In genomic region chr13:107903150-107903959, GRCm38 (mm10) we compare ENCODE assay signal across 8 mouse cellular contexts.
DNase-seq lines count a peak whose midpoint lies in the region; ATAC-seq lines count a peak whose summit lies in the region.

No protein-coding gene starts in this region.

- peaks cover 8% of the 10 kb centered on the region; the same call in 1 of the 2 replicates for H3K4me1 ChIP-seq in midbrain, embryonic 11.5 days (ENCODE audit: control insufficient read depth, insufficient read depth, low read length)
- no peaks in the 10 kb centered on the region for H3K4me1 ChIP-seq in midbrain, embryonic 16.5 days (ENCODE audit: control insufficient read depth, insufficient read depth, low read length)
- no peaks in the 10 kb centered on the region; the same call in 1 of the 2 replicates for H3K4me1 ChIP-seq in forebrain, embryonic 11.5 days (replicated peaks; ENCODE audit: control insufficient read depth, insufficient read depth, low read length)
- H3K4me1 ChIP-seq in limb, embryonic 10.5 days: peaks cover 23% of the 10 kb centered on the region

- H3K27ac ChIP-seq in midbrain, embryonic 11.5 days (ENCODE audit: low read depth, low read length): no peak overlapping the region
- no peak overlapping the region for H3K27ac ChIP-seq in midbrain, embryonic 16.5 days (ENCODE audit: low read length)
- no peak overlapping the region for H3K27ac ChIP-seq in forebrain, embryonic 11.5 days (ENCODE audit: low read depth, low read length)
- peak overlapping the region; percentile 72 for H3K27ac ChIP-seq in limb, embryonic 10.5 days

- no peak overlapping the region for H3K4me2 ChIP-seq in midbrain, embryonic 11.5 days
- no peak overlapping the region for H3K4me2 ChIP-seq in midbrain, embryonic 16.5 days (ENCODE audit: low read length)
- H3K4me2 ChIP-seq in forebrain, embryonic 11.5 days (ENCODE audit: low read depth, low read length, severe bottlenecking): no peak overlapping the region

- no peaks in the 10 kb centered on the region for H3K9me3 ChIP-seq in midbrain, embryonic 11.5 days (ENCODE audit: control insufficient read depth, low read length)
- H3K9me3 ChIP-seq in midbrain, embryonic 16.5 days (replicated peaks; ENCODE audit: control insufficient read depth, low read length, poor library complexity, severe bottlenecking): no peaks in the 10 kb centered on the region
- no peaks in the 10 kb centered on the region for H3K9me3 ChIP-seq in forebrain, embryonic 11.5 days (ENCODE audit: control insufficient read depth, low read length)
- no peaks in the 10 kb centered on the region for H3K9me3 ChIP-seq in limb, embryonic 10.5 days (replicated peaks)

- WGBS in midbrain, embryonic 11.5 days: 51% methylated on average over 9 of the region's 9 CpGs
- 30% methylated on average over 9 of the region's 9 CpGs for WGBS in midbrain, embryonic 16.5 days
- WGBS in forebrain, embryonic 11.5 days: 39% methylated on average over 9 of the region's 9 CpGs
- WGBS in limb, embryonic 10.5 days: 55% methylated on average over 9 of the region's 9 CpGs

- no peak overlapping the region for H3K9ac ChIP-seq in midbrain, embryonic 11.5 days (ENCODE audit: low read length)
- no peak overlapping the region for H3K9ac ChIP-seq in midbrain, embryonic 16.5 days (ENCODE audit: low read depth, low read length)
- no peak overlapping the region for H3K9ac ChIP-seq in forebrain, embryonic 11.5 days (ENCODE audit: low read length)

- no peaks in the 10 kb centered on the region for H3K27me3 ChIP-seq in midbrain, embryonic 11.5 days (ENCODE audit: control insufficient read depth, insufficient read depth, low read length)
- H3K27me3 ChIP-seq in midbrain, embryonic 16.5 days (ENCODE audit: control insufficient read depth, insufficient read depth, low read depth, low read length): no peaks in the 10 kb centered on the region
- H3K27me3 ChIP-seq in forebrain, embryonic 11.5 days (ENCODE audit: control insufficient read depth, insufficient read depth, low read length): no peaks in the 10 kb centered on the region
- H3K27me3 ChIP-seq in limb, embryonic 10.5 days (ENCODE audit: low read depth, poor library complexity, severe bottlenecking): 0 out of 2 replicates have a peak, but pooled peaks cover 3% of the 10 kb centered on the region

- peak; percentile 61; the same call in 1 of the 2 replicates for ATAC-seq in midbrain, embryonic 11.5 days (ENCODE audit: low FRiP score)
- ATAC-seq in midbrain, embryonic 16.5 days: no peak
- ATAC-seq in forebrain, embryonic 11.5 days (replicated peaks; ENCODE audit: low FRiP score): peak; percentile 85

- DNase-seq in midbrain, embryonic 11.5 days (ENCODE audit: low spot score, missing footprints): no peak
- DNase-seq in forebrain, embryonic 11.5 days (ENCODE audit: low spot score): no peak
- DNase-seq in limb, embryonic 10.5 days (ENCODE audit: low spot score): peak; percentile 45
- peak; percentile 28 to 38 for DNase-seq in natural killer cell, adult 2 months (ENCODE audit: low spot score in 2 of 2)
- no peak for DNase-seq in testis, postnatal 14 days (ENCODE audit: low spot score)
- no peak for DNase-seq in MN1 (ENCODE audit: low spot score)
- no peak for DNase-seq in ovary, adult 18-20 months (ENCODE audit: low spot score)

- no peak overlapping the region for H3K4me3 ChIP-seq in midbrain, embryonic 11.5 days (ENCODE audit: low read depth, low read length)
- H3K4me3 ChIP-seq in midbrain, embryonic 16.5 days (ENCODE audit: low read depth, low read length): no peak overlapping the region
- H3K4me3 ChIP-seq in forebrain, embryonic 11.5 days (ENCODE audit: low read depth, low read length): no peak overlapping the region
- H3K4me3 ChIP-seq in limb, embryonic 10.5 days: no peak overlapping the region

- no peaks in the 10 kb centered on the region for H3K36me3 ChIP-seq in midbrain, embryonic 11.5 days (ENCODE audit: control insufficient read depth, insufficient read depth, low read length)
- no peaks in the 10 kb centered on the region for H3K36me3 ChIP-seq in midbrain, embryonic 16.5 days (ENCODE audit: control insufficient read depth, insufficient read depth, low read length)
- H3K36me3 ChIP-seq in forebrain, embryonic 11.5 days (ENCODE audit: control insufficient read depth, insufficient read depth, low read length): no peaks in the 10 kb centered on the region
- H3K36me3 ChIP-seq in limb, embryonic 10.5 days: no peaks in the 10 kb centered on the region

Comparison
In these comparisons a context has a peak if more than half of its experiments do, and no peak if none do; other contexts are left out.
1. DNase-seq: peak in limb, embryonic 10.5 days (single experiment) and natural killer cell, adult 2 months (2 of 2); none in midbrain, embryonic 11.5 days (single experiment), forebrain, embryonic 11.5 days (single experiment), testis, postnatal 14 days (single experiment), MN1 (single experiment) and ovary, adult 18-20 months (single experiment).